In genomic region chr11:115329339-115329738, GRCm38 (mm10) we compare ENCODE assay signal across 1 mouse cellular context.
TF ChIP-seq lines count a peak whose summit lies in the region.

No protein-coding gene starts in this region.

TF ChIP-seq in CH12.LX, 34 proteins besides CTCF, POLR2A, EP300 and RAD21:
- TF ChIP-seq ZC3H11A (IDR thresholded peaks at IDR 0.05; ENCODE audit: low read depth, low read length): no peak
- TF ChIP-seq SMC3 (IDR thresholded peaks at IDR 0.05; ENCODE audit: low read depth, low read length): peak; percentile 21; the same call in 1 of the 2 replicates
- no peak for TF ChIP-seq HCFC1 (IDR thresholded peaks at IDR 0.05; ENCODE audit: low read depth, low read length)
